Mouse (Mus musculus): ENCODE data around the gene Ctnnd1.

Ctnnd1 gene

DNA sequence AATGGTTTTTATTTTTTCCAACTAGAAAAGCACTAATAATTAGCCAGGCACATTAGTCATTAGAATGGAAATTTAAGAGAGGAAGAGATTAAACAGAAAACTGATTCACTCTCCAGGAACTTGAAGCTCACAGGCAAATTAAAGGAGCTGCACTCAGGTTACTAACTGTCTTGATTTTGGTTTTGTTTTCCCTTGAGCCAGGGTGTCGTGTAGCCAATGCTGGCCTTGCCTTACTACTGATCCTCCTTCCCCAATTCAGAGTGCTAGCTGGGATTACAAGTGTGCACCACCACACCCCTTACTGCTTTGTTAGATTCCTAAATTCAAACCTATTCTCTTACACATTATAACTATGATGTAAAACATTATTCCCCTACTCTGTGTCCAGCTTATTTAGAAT lies 42.7 kb downstream of the Ctnnd1 start:
- DNase-seq (ENCODE audit: low spot score in 2 of 2): no peak

DNA sequence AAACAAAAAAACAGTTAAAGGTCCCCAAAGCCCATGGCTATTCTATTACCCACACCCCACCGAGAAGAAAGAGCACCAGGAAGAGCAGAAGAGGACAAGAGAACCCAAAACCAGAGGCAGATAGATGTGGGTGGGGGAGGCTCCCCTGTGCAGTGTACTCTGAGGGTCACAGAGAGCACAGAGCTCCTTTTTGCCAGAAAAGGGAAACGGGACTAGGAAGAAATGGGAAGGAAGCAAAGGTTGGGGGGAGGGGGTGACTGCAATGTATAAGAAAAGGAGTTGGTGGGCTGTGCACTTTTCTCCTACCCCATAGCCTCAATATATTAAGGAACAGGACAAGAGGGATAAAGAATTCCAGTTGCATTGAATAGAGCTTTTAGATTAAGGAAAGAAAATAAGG lies 49.6 kb downstream of the Ctnnd1 start:
- DNase-seq (ENCODE audit: low spot score in 2 of 2): no peak

DNA sequence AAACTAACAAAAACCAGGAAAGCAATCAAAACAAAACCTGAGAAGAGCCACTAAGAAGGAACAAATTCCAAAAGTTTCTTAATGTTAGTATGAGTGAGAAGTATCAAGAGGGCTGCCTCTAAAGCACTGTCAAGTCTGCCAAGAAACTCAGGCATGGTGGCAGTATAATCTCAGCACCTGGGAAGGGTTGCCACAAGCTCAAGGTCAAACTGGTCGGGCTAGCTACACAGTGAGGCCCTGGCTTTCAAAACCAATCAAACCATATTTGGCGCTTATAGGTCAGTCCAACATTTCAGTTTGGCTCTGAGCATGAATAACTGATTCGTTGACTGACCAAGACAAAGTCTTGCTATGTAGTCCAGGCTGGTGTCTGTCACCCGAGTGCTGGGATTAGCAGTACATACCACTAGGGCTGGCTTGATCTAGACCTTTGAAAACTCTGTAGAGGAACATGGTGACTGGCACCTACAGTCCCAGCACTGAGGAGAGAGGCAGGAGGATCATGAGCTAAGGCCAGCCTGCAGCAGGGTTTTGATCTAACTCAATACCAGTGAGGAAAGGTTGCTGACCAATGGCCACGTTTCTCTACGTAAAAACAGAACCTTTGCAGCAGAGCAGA lies 51.2 kb downstream of the Ctnnd1 start:
- no peak for DNase-seq (ENCODE audit: low spot score in 2 of 2)

DNA sequence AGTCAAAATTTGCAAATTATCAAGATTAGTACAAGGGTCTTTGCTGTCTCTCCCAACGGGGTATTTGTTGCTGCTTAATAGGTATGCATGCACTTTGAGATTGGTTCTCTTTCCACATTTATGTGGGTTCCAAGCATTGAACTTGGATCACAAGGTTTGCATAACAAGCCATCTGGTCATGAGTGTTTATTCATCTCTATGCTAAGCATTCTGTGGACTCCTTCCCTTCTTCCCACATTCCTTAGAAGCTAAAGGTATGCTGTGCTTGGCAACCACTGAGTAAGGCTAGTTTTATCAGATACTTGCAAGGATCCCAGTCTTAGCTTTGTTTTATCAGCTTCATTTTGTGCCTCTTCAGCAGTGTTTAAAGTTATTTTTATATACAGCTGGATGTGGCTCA lies 53.4 kb downstream of the Ctnnd1 start:
- no peak for DNase-seq (ENCODE audit: low spot score in 2 of 2)

DNA sequence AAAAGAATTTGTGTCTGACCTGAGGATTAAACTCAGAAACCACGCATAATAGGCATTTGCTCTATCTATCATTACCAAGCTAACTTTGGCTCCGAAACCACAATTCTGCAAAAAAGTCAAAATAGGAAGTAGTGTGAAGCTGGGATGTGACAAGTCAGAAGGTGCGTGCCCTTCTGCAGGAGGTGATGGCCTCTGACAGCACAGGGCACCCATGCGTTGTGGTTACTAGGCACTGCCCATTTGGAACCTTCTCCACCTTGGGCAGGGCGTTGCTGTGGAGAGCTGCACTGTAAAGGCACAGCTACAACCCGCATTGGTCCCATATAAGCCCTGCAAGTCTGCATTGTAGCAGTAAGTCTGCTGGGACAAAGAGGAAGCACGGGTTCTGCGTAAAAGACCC lies 57.8 kb downstream of the Ctnnd1 start:
- DNase-seq (ENCODE audit: low spot score in 2 of 2): no peak

DNA sequence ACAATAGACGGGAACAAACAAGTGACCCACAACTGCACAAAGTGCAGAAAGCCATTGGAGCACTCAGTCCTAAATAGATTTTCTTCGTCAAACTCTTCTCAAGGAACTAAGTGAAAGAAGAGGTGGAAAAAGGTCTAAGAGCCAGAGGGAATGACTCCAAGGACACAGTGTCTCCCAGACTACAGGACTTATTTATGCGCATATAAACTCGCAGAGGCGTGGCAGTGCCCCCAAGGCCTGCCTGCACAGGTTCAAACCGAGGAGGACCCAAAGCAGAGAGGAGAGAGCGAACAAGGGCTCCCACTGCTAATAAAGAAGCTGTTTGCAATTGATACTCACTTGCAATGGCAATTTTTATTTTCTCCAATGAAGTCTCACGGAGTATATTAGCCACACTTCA lies 64.9 kb downstream of the Ctnnd1 start:
- no peak for DNase-seq (ENCODE audit: low spot score in 2 of 2)

DNA sequence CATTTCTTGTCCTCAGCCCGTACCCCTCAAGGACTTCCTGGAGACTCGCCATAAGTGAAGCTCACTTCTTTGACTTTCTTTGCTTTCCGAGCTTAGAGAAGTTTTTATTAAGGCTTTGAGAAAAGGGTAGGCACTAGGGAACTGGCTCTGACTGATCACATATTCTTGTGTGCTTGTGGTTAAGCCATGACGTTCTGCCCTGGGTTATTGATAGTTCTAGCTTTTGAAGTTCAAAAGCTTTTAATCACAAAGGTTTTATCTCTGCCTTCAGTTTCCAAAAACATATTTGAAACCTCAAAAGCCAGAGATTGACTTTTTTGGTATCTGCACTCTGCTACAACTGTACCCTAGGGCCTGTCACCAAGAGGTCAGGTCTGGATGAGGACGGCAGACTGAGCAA lies 68.3 kb downstream of the Ctnnd1 start:
- DNase-seq (ENCODE audit: low spot score in 2 of 2): no peak

DNA sequence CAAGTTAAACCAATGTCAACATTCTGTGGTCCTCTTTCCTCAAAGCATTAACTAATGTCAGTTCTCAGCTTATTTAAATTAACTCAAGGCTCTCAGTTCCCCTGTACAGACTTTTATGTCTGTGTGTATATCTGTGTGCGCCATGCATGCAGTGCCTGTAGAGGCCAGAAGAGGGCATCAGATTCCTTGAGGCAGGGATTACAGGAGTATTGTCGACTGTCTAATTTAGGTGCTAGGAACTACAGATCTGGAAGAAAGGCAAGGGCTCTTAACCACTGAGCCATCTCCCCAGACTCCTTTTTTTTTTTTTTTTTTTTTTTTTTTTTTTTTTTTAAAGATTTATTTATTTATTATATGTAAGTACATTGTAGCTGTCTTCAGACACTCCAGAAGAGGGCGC lies 69.4 kb downstream of the Ctnnd1 start:
- no peak for DNase-seq (ENCODE audit: low spot score in 2 of 2)

DNA sequence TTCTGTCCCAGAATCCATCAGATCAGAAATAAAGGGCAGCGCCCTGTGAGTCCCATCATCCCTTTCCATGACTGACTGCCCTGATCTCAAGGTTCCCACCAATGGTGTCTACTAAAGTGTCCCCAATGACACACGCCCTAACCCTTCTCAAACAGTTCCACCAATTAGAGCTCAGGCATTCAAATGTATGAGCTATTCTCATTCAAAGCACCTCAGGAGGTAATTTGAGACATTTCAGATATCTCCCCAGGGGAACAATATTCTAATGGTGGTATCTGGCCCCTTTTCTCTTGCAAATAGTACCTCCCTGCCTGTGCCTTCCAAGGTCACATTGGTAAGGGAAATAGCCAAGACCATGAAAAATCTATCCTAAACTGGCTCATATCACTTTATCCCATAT lies 71.3 kb downstream of the Ctnnd1 start:
- DNase-seq (ENCODE audit: low spot score in 2 of 2): no peak

DNA sequence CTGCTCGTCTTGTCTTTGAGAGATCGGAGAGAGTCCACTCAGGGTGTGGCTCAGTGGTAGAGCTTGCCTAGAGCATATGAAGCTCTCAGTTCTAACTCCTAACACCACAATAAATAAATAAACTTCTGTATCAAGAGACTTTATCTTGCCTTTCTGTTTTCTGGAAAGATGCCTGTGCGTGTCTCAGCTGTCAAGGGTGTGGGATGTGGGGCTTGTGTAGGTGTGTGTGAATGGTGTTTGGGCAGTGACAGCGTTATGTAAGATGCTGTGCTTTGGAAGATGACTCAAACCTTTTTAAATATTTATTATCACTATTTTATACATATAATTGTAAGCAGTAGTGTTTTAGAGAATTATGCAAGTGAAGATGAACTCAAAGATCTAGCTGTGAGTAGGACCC lies 76.4 kb downstream of the Ctnnd1 start:
- no peak for DNase-seq (ENCODE audit: low spot score in 2 of 2)

DNA sequence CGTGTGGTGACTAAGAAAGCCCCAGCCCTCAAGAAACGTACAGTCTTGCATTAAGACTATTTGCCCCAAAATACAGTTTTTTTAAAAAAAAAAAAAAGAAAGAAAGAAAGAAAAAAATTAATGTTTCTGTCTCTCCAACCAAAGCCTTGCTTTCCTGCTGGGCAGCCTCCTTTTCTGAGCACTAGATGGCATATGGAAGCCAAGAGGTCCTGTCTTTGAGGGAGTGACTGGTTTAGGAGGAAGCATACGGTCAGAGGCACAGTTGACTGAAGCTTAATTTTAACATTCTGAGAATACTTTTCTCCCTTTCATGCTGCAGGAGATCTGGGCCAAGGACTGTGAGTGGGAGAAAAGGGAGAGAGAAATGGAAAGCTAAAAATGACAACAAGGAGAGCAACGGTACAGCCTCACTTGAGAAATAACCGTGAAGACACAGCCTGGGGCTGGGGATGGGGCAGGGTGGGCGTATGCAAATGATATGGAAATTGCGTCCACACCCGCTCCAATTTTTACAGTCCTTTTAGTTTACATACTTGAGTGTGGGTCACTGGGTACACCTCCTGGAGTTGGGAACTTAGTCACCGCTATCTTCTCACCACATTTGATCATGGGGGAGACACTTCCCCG lies 93.6 kb downstream of the Ctnnd1 start:
- DNase-seq (ENCODE audit: low spot score in 2 of 2): no peak

DNA sequence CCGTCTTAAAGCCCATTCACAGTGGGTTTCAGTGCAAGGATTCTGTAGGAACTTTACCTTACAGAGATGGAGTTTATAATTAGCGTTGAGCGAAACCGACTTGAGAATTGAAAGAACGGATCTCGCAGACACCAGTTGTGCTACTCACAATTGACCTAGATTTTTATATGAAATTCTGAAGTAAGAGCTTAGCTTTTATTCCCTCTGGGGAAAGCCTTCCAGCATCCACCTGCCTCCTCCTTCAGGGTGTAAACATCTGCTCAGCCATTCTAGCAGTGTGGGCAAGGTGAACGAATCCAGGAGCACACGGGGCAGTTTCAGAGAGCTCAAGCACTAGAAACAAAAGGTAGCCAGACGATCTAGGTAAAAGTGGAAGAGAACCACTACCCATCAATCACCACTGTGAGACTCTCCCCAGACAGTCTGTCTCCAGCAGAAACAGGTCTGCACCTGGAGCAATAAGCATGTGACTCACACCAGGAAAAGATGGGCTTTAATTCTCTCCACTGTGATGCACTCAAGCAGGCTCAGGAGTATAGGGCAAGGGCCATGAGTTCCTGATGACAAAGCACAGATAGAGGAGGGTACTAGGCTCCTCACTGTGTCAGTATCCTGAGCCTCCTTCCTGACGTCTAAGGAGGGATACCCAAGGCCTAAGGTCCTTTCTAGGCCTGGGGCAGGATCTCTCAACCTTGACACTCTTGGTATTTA lies 99.0 kb downstream of the Ctnnd1 start:
- no peak for DNase-seq (ENCODE audit: low spot score in 2 of 2)
